Mouse (Mus musculus): ENCODE data around the gene Rrad. TPM values are rescaled to one million over a fixed set of nuclear protein-coding genes. Genes with fewer than 3 reads are reported as not detected.

Gene Rrad
- polyA plus RNA-seq, 1 experiment from 2014 or later: 13.5 TPM

- 0 out of 2 replicates have a peak, but pooled peaks cover 5% of the 10 kb centered on the region for H3K4me1 ChIP-seq (replicated peaks; ENCODE audit: insufficient read depth, low read length)
- H3K36me3 ChIP-seq (ENCODE audit: insufficient read depth, low read length): no peaks in the 10 kb centered on the region
- 12% methylated on average over 6 of the region's 6 CpGs for WGBS
- H3K4me3 ChIP-seq (replicated peaks; ENCODE audit: low read depth, low read length): no peak overlapping the region
- no peak overlapping the region for H3K4me2 ChIP-seq (ENCODE audit: low read length)
- H3K27me3 ChIP-seq (ENCODE audit: insufficient read depth, low read length): no peaks in the 10 kb centered on the region
- H3K9me3 ChIP-seq (replicated peaks; ENCODE audit: low read length): no peaks in the 10 kb centered on the region
- peak; percentile 31 for ATAC-seq (replicated peaks; ENCODE audit: low FRiP score, low read depth)
- no peak for TF ChIP-seq CTCF (IDR thresholded peaks at IDR 0.05; ENCODE audit: low read depth)
- 0 out of 2 replicates have a peak overlapping the region, but pooled peaks have one; percentile 15 for H3K27ac ChIP-seq
- H3K9ac ChIP-seq (ENCODE audit: low read depth, low read length): no peak overlapping the region
- peak; percentile 68 for DNase-seq (ENCODE audit: low spot score)
Observed at GRCm38 (mm10) chr8:104606329-104606728, 24.8 kb downstream of the Rrad start.

- no peaks in the 10 kb centered on the region for H3K9me3 ChIP-seq (replicated peaks; ENCODE audit: low read length)
- H3K4me1 ChIP-seq (replicated peaks; ENCODE audit: insufficient read depth, low read length): 0 out of 2 replicates have a peak, but pooled peaks cover 14% of the 10 kb centered on the region
- TF ChIP-seq CTCF (IDR thresholded peaks at IDR 0.05; ENCODE audit: low read depth): no peak
- no peak overlapping the region for H3K4me2 ChIP-seq (ENCODE audit: low read length)
- DNase-seq (ENCODE audit: low spot score) (no peak), ATAC-seq (replicated peaks; ENCODE audit: low FRiP score, low read depth) (no peak)
- H3K27me3 ChIP-seq (ENCODE audit: insufficient read depth, low read length): no peaks in the 10 kb centered on the region
- 40% methylated on average over 4 of the region's 4 CpGs for WGBS
- no peaks in the 10 kb centered on the region for H3K36me3 ChIP-seq (ENCODE audit: insufficient read depth, low read length)
- H3K4me3 ChIP-seq (replicated peaks; ENCODE audit: low read depth, low read length): no peak overlapping the region
- no peak overlapping the region for H3K27ac ChIP-seq
- H3K9ac ChIP-seq (ENCODE audit: low read depth, low read length): no peak overlapping the region
Observed at GRCm38 (mm10) chr8:104603245-104603593, 27.9 kb downstream of the Rrad start.

GRCm38 (mm10) chr8:104602468-104603244 lies 28.5 kb downstream of the Rrad start:
- H3K4me1 ChIP-seq (replicated peaks; ENCODE audit: insufficient read depth, low read length): 0 out of 2 replicates have a peak, but pooled peaks cover 14% of the 10 kb centered on the region
- TF ChIP-seq CTCF (IDR thresholded peaks at IDR 0.05; ENCODE audit: low read depth): peak; percentile 99
- ATAC-seq (replicated peaks; ENCODE audit: low FRiP score, low read depth) (peak; percentile 78), DNase-seq (ENCODE audit: low spot score) (peak; percentile 98)
- 14% methylated on average over 21 of the region's 21 CpGs for WGBS
- H3K9me3 ChIP-seq (replicated peaks; ENCODE audit: low read length): no peaks in the 10 kb centered on the region
- no peak overlapping the region for H3K4me3 ChIP-seq (replicated peaks; ENCODE audit: low read depth, low read length)
- H3K4me2 ChIP-seq (ENCODE audit: low read length): peak overlapping the region; percentile 52
- H3K36me3 ChIP-seq (ENCODE audit: insufficient read depth, low read length): no peaks in the 10 kb centered on the region
- H3K9ac ChIP-seq (ENCODE audit: low read depth, low read length): 0 out of 2 replicates have a peak overlapping the region, but pooled peaks have one; percentile 5
- H3K27ac ChIP-seq: no peak overlapping the region
- H3K27me3 ChIP-seq (ENCODE audit: insufficient read depth, low read length): no peaks in the 10 kb centered on the region

- no peak for TF ChIP-seq CTCF (IDR thresholded peaks at IDR 0.05; ENCODE audit: low read depth)
- Histone ChIP-seq H3K4me3 (replicated peaks; ENCODE audit: low read depth, low read length) (no peak overlapping the region), H3K4me2 (ENCODE audit: low read length) (peak overlapping the region; percentile 52), H3K9ac (ENCODE audit: low read depth, low read length) (0 out of 2 replicates have a peak overlapping the region, but pooled peaks have one; percentile 5), H3K9me3 (replicated peaks; ENCODE audit: low read length) (no peaks in the 10 kb centered on the region), H3K27ac (no peak overlapping the region), H3K4me1 (replicated peaks; ENCODE audit: insufficient read depth, low read length) (0 out of 2 replicates have a peak, but pooled peaks cover 14% of the 10 kb centered on the region), H3K36me3 (ENCODE audit: insufficient read depth, low read length) (no peaks in the 10 kb centered on the region), H3K27me3 (ENCODE audit: insufficient read depth, low read length) (no peaks in the 10 kb centered on the region)
- ATAC-seq (replicated peaks; ENCODE audit: low FRiP score, low read depth): no peak; the same call in 1 of the 2 replicates
- DNase-seq (ENCODE audit: low spot score): peak; percentile 22
- WGBS: under 1% methylated on average over 12 of the region's 12 CpGs
Observed at GRCm38 (mm10) chr8:104601941-104602371, 29.2 kb downstream of the Rrad start.

- 27% methylated on average over 7 of the region's 7 CpGs for whole genome bisulfite sequencing
Observed at GRCm38 (mm10) chr8:104601386-104601785, 29.7 kb downstream of the Rrad start.

GRCm38 (mm10) chr8:104598496-104598895 lies 32.6 kb downstream of the Rrad start:
- Histone ChIP-seq H3K36me3 (ENCODE audit: insufficient read depth, low read length) (peaks cover 14% of the 10 kb centered on the region), H3K27ac (no peak overlapping the region; the same call in 1 of the 2 replicates), H3K4me1 (replicated peaks; ENCODE audit: insufficient read depth, low read length) (0 out of 2 replicates have a peak, but pooled peaks cover 14% of the 10 kb centered on the region), H3K27me3 (ENCODE audit: insufficient read depth, low read length) (no peaks in the 10 kb centered on the region), H3K4me2 (ENCODE audit: low read length) (no peak overlapping the region), H3K4me3 (replicated peaks; ENCODE audit: low read depth, low read length) (no peak overlapping the region), H3K9ac (ENCODE audit: low read depth, low read length) (no peak overlapping the region), H3K9me3 (replicated peaks; ENCODE audit: low read length) (no peaks in the 10 kb centered on the region)
- peak; percentile 45 for ATAC-seq (replicated peaks; ENCODE audit: low FRiP score, low read depth)
- no peak for TF ChIP-seq CTCF (IDR thresholded peaks at IDR 0.05; ENCODE audit: low read depth)
- peak; percentile 80 for DNase-seq (ENCODE audit: low spot score)
- WGBS: 9% methylated on average over 6 of the region's 6 CpGs

More at GRCm38 (mm10) chr8:104601386-104601785, 29.7 kb downstream of the Rrad start:
- Histone ChIP-seq H3K4me3 (replicated peaks; ENCODE audit: low read depth, low read length) (no peak overlapping the region), H3K4me1 (replicated peaks; ENCODE audit: insufficient read depth, low read length) (0 out of 2 replicates have a peak, but pooled peaks cover 14% of the 10 kb centered on the region), H3K9ac (ENCODE audit: low read depth, low read length) (no peak overlapping the region), H3K27me3 (ENCODE audit: insufficient read depth, low read length) (no peaks in the 10 kb centered on the region), H3K4me2 (ENCODE audit: low read length) (peak overlapping the region; percentile 18; the same call in 1 of the 2 replicates), H3K36me3 (ENCODE audit: insufficient read depth, low read length) (no peaks in the 10 kb centered on the region), H3K9me3 (replicated peaks; ENCODE audit: low read length) (no peaks in the 10 kb centered on the region), H3K27ac (no peak overlapping the region)
- TF ChIP-seq CTCF (IDR thresholded peaks at IDR 0.05; ENCODE audit: low read depth): no peak
- no peak for ATAC-seq (replicated peaks; ENCODE audit: low FRiP score, low read depth)
- DNase-seq (ENCODE audit: low spot score): no peak
